ENCODE assay signal across 9 mouse cellular contexts in genomic region chr7:45681046-45681736, GRCm38 (mm10). TPM values are rescaled to one million over a fixed set of nuclear protein-coding genes. Genes with fewer than 3 reads are reported as not detected.
DNase-seq lines count a peak whose midpoint lies in the region; ATAC-seq lines count a peak whose summit lies in the region.
"Had no signal": no experiment of that assay in that cellular context is flagged by ENCODE, and none has a peak within 500 bp of the region (broad histone marks: within the 10 kb centered on the region; RNA-seq: fewer than 3 reads in every experiment).

No protein-coding gene starts in this region.

- no peak overlapping the region for H3K4me3 ChIP-seq in heart, embryonic 13.5 days
- H3K4me3 ChIP-seq in hindbrain, embryonic 12.5 days: no peak overlapping the region

- H3K4me2 ChIP-seq in heart, embryonic 13.5 days: no peak overlapping the region
- H3K4me2 ChIP-seq in hindbrain, embryonic 12.5 days (replicated peaks): no peak overlapping the region

- 60% methylated on average over 8 of the region's 8 CpGs for WGBS in heart, embryonic 13.5 days
- 81% methylated on average over 8 of the region's 8 CpGs for WGBS in hindbrain, embryonic 12.5 days

- peak; percentile 50 for ATAC-seq in activated CD4-positive, CD25-positive, alpha-beta regulatory T cell, adult 4 months
- ATAC-seq in heart, embryonic 13.5 days (ENCODE audit: extremely low read depth, insufficient number of reproducible peaks, low FRiP score, low TSS enrichment): no peak
- peak; percentile 37; the same call in 1 of the 2 replicates for ATAC-seq in neutrophil, adult 5-6 weeks (ENCODE audit: extremely low read depth, insufficient number of reproducible peaks, low FRiP score, poor library complexity, severe bottlenecking)
- ATAC-seq in hindbrain, embryonic 12.5 days (ENCODE audit: low FRiP score): no peak

- H3K9me3 ChIP-seq in heart, embryonic 13.5 days: no peaks in the 10 kb centered on the region
- no peaks in the 10 kb centered on the region for H3K9me3 ChIP-seq in hindbrain, embryonic 12.5 days (replicated peaks)

- peak; percentile 98 for DNase-seq in heart, adult 11 months
- DNase-seq in heart, postnatal 25 days (ENCODE audit: low spot score): no peak
- no peak for DNase-seq in left cerebral cortex, postnatal 36 days (ENCODE audit: low spot score in 2 of 2)
- DNase-seq in frontal cortex, adult 2 months (ENCODE audit: extremely low spot score in 1 of 2, low spot score in 1 of 2): no peak

- H3K27ac ChIP-seq in heart, embryonic 13.5 days (replicated peaks): peak overlapping the region; percentile 59
- no peak overlapping the region for H3K27ac ChIP-seq in hindbrain, embryonic 12.5 days
- H3K27ac ChIP-seq: macrophage had no signal

- 0 out of 2 replicates have a peak overlapping the region, but pooled peaks have one; percentile 35 for H3K9ac ChIP-seq in heart, embryonic 13.5 days
- no peak overlapping the region for H3K9ac ChIP-seq in hindbrain, embryonic 12.5 days

- intact Hi-C loops in heart, postnatal 25 days (cut with DNase I): loop anchor here (10.0 kb wide), 1 partner anchor 206 kb away; no protein-coding TSS in a partner anchor
- intact Hi-C loops in left cerebral cortex, postnatal 36 days (cut with DNase I): loop anchor here (5.0 to 10.0 kb wide), 3 partner anchors 39 to 206 kb away; no protein-coding TSS in a partner anchor

- H3K27me3 ChIP-seq in heart, embryonic 13.5 days (replicated peaks): peaks cover 17% of the 10 kb centered on the region; the same call in 1 of the 2 replicates
- H3K27me3 ChIP-seq in hindbrain, embryonic 12.5 days: peaks cover 11% of the 10 kb centered on the region; the same call in 1 of the 2 replicates

- H3K4me1 ChIP-seq in heart, embryonic 13.5 days: peaks cover 32% of the 10 kb centered on the region
- H3K4me1 ChIP-seq in hindbrain, embryonic 12.5 days: peaks cover 12% of the 10 kb centered on the region

- no peaks in the 10 kb centered on the region for H3K36me3 ChIP-seq in heart, embryonic 13.5 days
- H3K36me3 ChIP-seq in hindbrain, embryonic 12.5 days: no peaks in the 10 kb centered on the region

RNA-seq across cellular contexts. Expression of gene Ntn5, which starts 2.6 kb away (rescaled TPM):
- total RNA-seq in heart, postnatal 25 days (2021): under 1 TPM; 0.14 to 0.29 TPM
- not detected for polyA plus RNA-seq in activated CD4-positive, CD25-positive, alpha-beta regulatory T cell, adult 4 months (2017; shearing (Covaris generic))
- 0.11 TPM in 1 of 2 replicates, not detected in the other for polyA plus RNA-seq in heart, embryonic 13.5 days (2015; fragmentation: Nextera tagmentation; extraction: Ambion mirVana)
- not detected in 2 replicates for total RNA-seq in neutrophil, adult 5-6 weeks (2017)
- polyA plus RNA-seq in hindbrain, embryonic 12.5 days (2016; fragmentation: Nextera tagmentation; extraction: Ambion mirVana): 0.68 and 1.2 TPM in 2 replicates
- 1 to 10 TPM; 4.2 to 5.7 TPM for total RNA-seq in left cerebral cortex, postnatal 36 days (2021)
- polyA plus RNA-seq in frontal cortex, adult 2 months (2012; rRNA removed): 1.7 and 4.7 TPM in 2 replicates
- polyA plus RNA-seq: macrophage had no signal

RNA-seq across cellular contexts. Expression of gene Sec1, which starts 13.0 kb away (rescaled TPM):
- total RNA-seq in heart, postnatal 25 days (2021): under 1 TPM in 1 of 2 experiments, not detected in 1; 0.16 TPM
- polyA plus RNA-seq in activated CD4-positive, CD25-positive, alpha-beta regulatory T cell, adult 4 months (2017; shearing (Covaris generic)): not detected
- 0.29 and 0.47 TPM in 2 replicates for polyA plus RNA-seq in heart, embryonic 13.5 days (2015; fragmentation: Nextera tagmentation; extraction: Ambion mirVana)
- total RNA-seq in neutrophil, adult 5-6 weeks (2017): 0.23 TPM in 1 of 2 replicates, not detected in the other
- 1.1 and 2.2 TPM in 2 replicates for polyA plus RNA-seq in hindbrain, embryonic 12.5 days (2016; fragmentation: Nextera tagmentation; extraction: Ambion mirVana)
- total RNA-seq in left cerebral cortex, postnatal 36 days (2021): under 1 TPM; 0.37 to 0.48 TPM
- 1.4 TPM in 2 replicates for polyA plus RNA-seq in frontal cortex, adult 2 months (2012; rRNA removed)
- polyA plus RNA-seq: macrophage had no signal

RNA-seq across cellular contexts. Expression of gene Fut2, which starts 15.0 kb away (rescaled TPM):
- under 1 TPM; 0.47 to 0.78 TPM for total RNA-seq in heart, postnatal 25 days (2021)
- polyA plus RNA-seq in activated CD4-positive, CD25-positive, alpha-beta regulatory T cell, adult 4 months (2017; shearing (Covaris generic)): not detected
- 0.86 and 1.1 TPM in 2 replicates for polyA plus RNA-seq in heart, embryonic 13.5 days (2015; fragmentation: Nextera tagmentation; extraction: Ambion mirVana)
- 0.25 and 0.35 TPM in 2 replicates for total RNA-seq in neutrophil, adult 5-6 weeks (2017)
- 0.37 TPM in 1 of 2 replicates, not detected in the other for polyA plus RNA-seq in hindbrain, embryonic 12.5 days (2016; fragmentation: Nextera tagmentation; extraction: Ambion mirVana)
- under 1 TPM in 1 of 2 experiments, not detected in 1; 0.63 TPM for total RNA-seq in left cerebral cortex, postnatal 36 days (2021)
- 0.13 and 0.16 TPM in 2 replicates for polyA plus RNA-seq in frontal cortex, adult 2 months (2012; rRNA removed)
- polyA plus RNA-seq: macrophage had no signal

RNA-seq across cellular contexts. Expression of gene Car11, which starts 18.5 kb away (rescaled TPM):
- total RNA-seq in heart, postnatal 25 days (2021): 1 to 10 TPM; 2.5 to 3.8 TPM
- under 1 TPM in 1 of 2 experiments, not detected in 1; 0.51 TPM for polyA plus RNA-seq in activated CD4-positive, CD25-positive, alpha-beta regulatory T cell, adult 4 months (2017; shearing (Covaris generic))
- 5.4 and 6.0 TPM in 2 replicates for polyA plus RNA-seq in heart, embryonic 13.5 days (2015; fragmentation: Nextera tagmentation; extraction: Ambion mirVana)
- not detected in 2 replicates for total RNA-seq in neutrophil, adult 5-6 weeks (2017)
- polyA plus RNA-seq in hindbrain, embryonic 12.5 days (2016; fragmentation: Nextera tagmentation; extraction: Ambion mirVana): 21.2 and 25.5 TPM in 2 replicates
- 100 to 1,000 TPM; 209 to 228 TPM for total RNA-seq in left cerebral cortex, postnatal 36 days (2021)
- 283 and 318 TPM in 2 replicates for polyA plus RNA-seq in frontal cortex, adult 2 months (2012; rRNA removed)

RNA-seq across cellular contexts. Expression of gene Dbp, which starts 23.7 kb away (rescaled TPM):
- 100 to 1,000 TPM in 1 of 2 experiments, 10 to 100 TPM in 1; 13.6 to 153 TPM for total RNA-seq in heart, postnatal 25 days (2021)
- 1 to 10 TPM; 5.2 to 8.5 TPM for polyA plus RNA-seq in activated CD4-positive, CD25-positive, alpha-beta regulatory T cell, adult 4 months (2017; shearing (Covaris generic))
- polyA plus RNA-seq in heart, embryonic 13.5 days (2015; fragmentation: Nextera tagmentation; extraction: Ambion mirVana): 2.2 and 3.5 TPM in 2 replicates
- 12.1 and 18.4 TPM in 2 replicates for total RNA-seq in neutrophil, adult 5-6 weeks (2017)
- 4.2 and 5.3 TPM in 2 replicates for polyA plus RNA-seq in hindbrain, embryonic 12.5 days (2016; fragmentation: Nextera tagmentation; extraction: Ambion mirVana)
- total RNA-seq in left cerebral cortex, postnatal 36 days (2021): 100 to 1,000 TPM; 128 to 138 TPM
- 208 and 221 TPM in 2 replicates for polyA plus RNA-seq in frontal cortex, adult 2 months (2012; rRNA removed)

Comparison
In these comparisons a context has a peak if more than half of its experiments do, and no peak if none do; other contexts are left out.
1. ATAC-seq: peak in activated CD4-positive, CD25-positive, alpha-beta regulatory T cell, adult 4 months (single experiment) and neutrophil, adult 5-6 weeks (single experiment); none in heart, embryonic 13.5 days (single experiment) and hindbrain, embryonic 12.5 days (single experiment).